Mouse (Mus musculus): ENCODE measurements around the gene Btbd9.

DNA sequence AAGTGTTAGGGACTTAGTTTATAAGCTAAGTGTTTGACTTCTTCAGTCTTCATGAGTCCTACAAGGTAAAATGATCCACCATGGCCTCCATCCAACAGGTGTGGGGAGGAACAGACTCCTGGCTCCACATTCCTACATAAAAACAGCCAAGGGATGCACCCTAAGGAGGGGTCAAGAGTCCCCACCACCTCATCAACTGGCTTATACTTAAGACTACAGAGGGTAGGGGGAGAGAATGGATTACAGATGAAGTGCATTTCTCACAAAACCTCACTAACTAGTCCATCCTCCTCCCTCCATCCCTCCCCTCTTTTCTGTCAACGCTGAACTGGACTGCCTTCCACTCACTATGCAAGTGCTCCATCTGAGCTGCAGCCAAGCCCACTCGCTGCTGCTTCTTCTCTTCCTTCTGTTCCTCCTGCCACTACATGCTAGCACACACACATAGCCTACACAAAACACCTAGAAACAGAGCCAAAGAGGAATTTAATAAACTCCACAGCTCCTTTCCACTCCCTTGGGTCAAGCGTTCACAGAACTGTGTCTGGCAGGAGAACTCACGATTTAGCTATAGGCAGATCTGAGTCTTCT is 292.7 kb downstream of the Btbd9 start:
- TF ChIP-seq POLR2A (IDR thresholded peaks at IDR 0.05; ENCODE audit: borderline replicate concordance, control insufficient read depth, low read depth, low read length) (no peak), CTCF (IDR thresholded peaks at IDR 0.05; ENCODE audit: control insufficient read depth, insufficient read depth, low read length) (no peak)
